Mouse (Mus musculus) lung, postnatal 0 days (tissue): ENCODE results near the gene St3gal3. TPM values are rescaled to one million over a fixed set of nuclear protein-coding genes. Genes with fewer than 3 reads are reported as not detected.
A peak's percentile ranks its signal among the peaks of the same experiment; 100 is the strongest.

ENCODE experiments used
- ATAC-seq: fragments of 200-750 bp; cut with Nextera tagmentation; 2 replicates; pipeline ENCODE4 v1.8.0; 2017; ENCODE audit warnings: moderate library complexity
- DNase-seq: peaks from one replicate; pipeline ENCODE4 v3.0.0-alpha.2; 2016; ENCODE audit warnings: low spot score
- H3K27ac ChIP-seq: fragments of 300-500 bp; sonication (generic); 2 replicates; pipeline ENCODE4 v1.5.1; 2014; ENCODE audit warnings: antibody characterized with exemption, mild to moderate bottlenecking, low read length, mixed read lengths
- H3K27me3 ChIP-seq: fragments of 300-500 bp; sonication (generic); replicated peaks from 2 replicates; pipeline ENCODE4 v1.6.1; 2014; ENCODE audit warnings: low read length, mixed read lengths; ENCODE audit not compliant: insufficient read depth
- H3K36me3 ChIP-seq: fragments of 300-500 bp; sonication (generic); 2 replicates; pipeline ENCODE4 v1.6.1; 2014; ENCODE audit warnings: low read length, mixed read lengths; ENCODE audit not compliant: insufficient read depth
- H3K4me1 ChIP-seq: fragments of 300-500 bp; sonication (generic); 2 replicates; pipeline ENCODE4 v1.6.1; 2014; ENCODE audit warnings: antibody characterized with exemption, low read depth, low read length, mixed read lengths; ENCODE audit not compliant: insufficient read depth
- H3K4me2 ChIP-seq: fragments of 300-500 bp; sonication (generic); replicated peaks from 2 replicates; pipeline ENCODE4 v1.6.1; 2014; ENCODE audit warnings: low read depth, mild to moderate bottlenecking, low read length, moderate library complexity, mixed read lengths
- H3K4me3 ChIP-seq: fragments of 300-500 bp; sonication (generic); 2 replicates; pipeline ENCODE4 v1.5.1; 2014; ENCODE audit warnings: low read depth, low read length
- H3K9ac ChIP-seq: fragments of 300-500 bp; sonication (generic); replicated peaks from 2 replicates; pipeline ENCODE4 v1.6.1; 2014; ENCODE audit warnings: low read depth, mild to moderate bottlenecking
- H3K9me3 ChIP-seq: fragments of 300-500 bp; sonication (generic); 2 replicates; pipeline ENCODE4 v1.6.1; 2016; ENCODE audit warnings: low read length, mixed read lengths
- CTCF ChIP-seq: IDR thresholded peaks from 2 replicates; pipeline ENCODE4 v1.5.1; 2016; ENCODE audit warnings: antibody characterized with exemption, mild to moderate bottlenecking
- EP300 ChIP-seq: IDR thresholded peaks from 2 replicates; pipeline ENCODE4 v1.6.1; 2016; ENCODE audit warnings: antibody characterized with exemption, mild to moderate bottlenecking, control low read depth
- WGBS: fragments of 180-500 bp; shearing (Covaris S2); extraction: QIAGEN DNeasy Blood & Tissue Kit; methylation state at CpG from one replicate; pipeline ENCODE4 v1.1.7; 2014; 5-methylcytosine and 5-hydroxymethylcytosine counted together
- polyA plus RNA-seq: library from polyadenylated mRNA; unstranded; fragments of >200 nt; fragmentation: Nextera tagmentation; extraction: Ambion mirVana; gene quantifications from 2 replicates; pipeline ENCODE4 v1.2.1, GENCODE M21; 2015

The St3gal3 gene
- polyA plus RNA-seq, 1 experiment from 2014 or later: 4.5 TPM

DNA sequence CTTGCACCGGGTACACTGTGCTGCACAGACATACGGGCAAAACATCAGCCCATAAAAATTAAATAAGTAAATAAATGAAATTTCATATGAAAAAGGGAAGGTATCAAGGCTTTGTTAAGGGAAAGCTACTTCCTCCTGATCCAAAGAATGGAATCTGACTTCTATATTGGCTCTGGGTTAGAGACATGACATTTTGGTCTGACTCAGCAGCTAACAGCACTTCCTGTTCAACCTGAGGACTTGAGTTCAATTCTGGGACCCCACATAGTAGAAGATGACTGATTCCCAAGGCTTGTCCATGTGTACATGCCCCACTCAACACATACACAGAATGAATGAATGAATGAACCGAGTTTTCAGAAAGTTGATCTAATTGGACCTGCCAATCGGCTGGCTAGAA, 216.9 kb downstream of the St3gal3 start:
- Histone ChIP-seq H3K9ac (no peak overlapping the region), H3K9me3 (no peaks in the 10 kb centered on the region), H3K4me3 (no peak overlapping the region), H3K4me2 (no peak overlapping the region), H3K36me3 (no peaks in the 10 kb centered on the region), H3K27ac (no peak overlapping the region), H3K27me3 (no peaks in the 10 kb centered on the region), H3K4me1 (peaks cover 20% of the 10 kb centered on the region; the same call in 1 of the 2 replicates)
- TF ChIP-seq CTCF (no peak), EP300 (no peak)
- WGBS: 87% methylated on average over 4 of the region's 4 CpGs
- DNase-seq (no peak), ATAC-seq (no peak)

DNA sequence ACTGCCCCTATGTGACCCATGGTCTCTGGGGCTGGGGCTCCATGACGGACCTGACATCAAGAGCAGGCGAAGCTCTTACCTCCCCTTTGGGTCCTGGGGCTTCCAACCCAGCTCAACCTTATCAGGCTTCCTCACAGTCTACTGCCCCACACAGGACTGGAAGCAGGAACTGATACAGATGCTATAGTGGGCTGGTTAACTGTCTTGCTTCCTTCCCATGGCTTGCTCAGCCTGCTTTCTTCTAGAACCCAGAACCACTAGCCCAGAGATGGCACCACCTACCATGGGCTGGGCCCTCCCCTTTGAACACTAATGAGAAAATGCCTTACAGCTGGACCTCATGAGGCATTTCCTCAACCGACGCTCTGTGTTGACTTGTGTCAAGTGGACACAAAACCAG, 217.3 kb downstream of the St3gal3 start:
- WGBS: 92% methylated on average over 4 of the region's 4 CpGs
- Histone ChIP-seq H3K4me2 (no peak overlapping the region), H3K27me3 (no peaks in the 10 kb centered on the region), H3K36me3 (no peaks in the 10 kb centered on the region), H3K4me3 (no peak overlapping the region), H3K27ac (no peak overlapping the region), H3K4me1 (peaks cover 21% of the 10 kb centered on the region; the same call in 1 of the 2 replicates), H3K9ac (no peak overlapping the region), H3K9me3 (no peaks in the 10 kb centered on the region)
- DNase-seq (no peak), ATAC-seq (no peak)
- TF ChIP-seq CTCF: no peak
- no peak for TF ChIP-seq EP300

GRCm38 (mm10) chr4:117916386-117916785, 218.3 kb downstream of the St3gal3 start:
- H3K4me2 ChIP-seq: 0 out of 2 replicates have a peak overlapping the region, but pooled peaks have one; percentile 97
- no peak overlapping the region for H3K4me3 ChIP-seq
- DNase-seq (no peak), ATAC-seq (no peak)
- no peak overlapping the region for H3K27ac ChIP-seq
- TF ChIP-seq EP300: no peak
- TF ChIP-seq CTCF: no peak
- no peaks in the 10 kb centered on the region for H3K27me3 ChIP-seq
- no peaks in the 10 kb centered on the region for H3K9me3 ChIP-seq
- peaks cover 21% of the 10 kb centered on the region; the same call in 1 of the 2 replicates for H3K4me1 ChIP-seq
- no peak overlapping the region for H3K9ac ChIP-seq
- no peaks in the 10 kb centered on the region for H3K36me3 ChIP-seq
- 50% methylated on average over 5 of the region's 5 CpGs for WGBS

DNA sequence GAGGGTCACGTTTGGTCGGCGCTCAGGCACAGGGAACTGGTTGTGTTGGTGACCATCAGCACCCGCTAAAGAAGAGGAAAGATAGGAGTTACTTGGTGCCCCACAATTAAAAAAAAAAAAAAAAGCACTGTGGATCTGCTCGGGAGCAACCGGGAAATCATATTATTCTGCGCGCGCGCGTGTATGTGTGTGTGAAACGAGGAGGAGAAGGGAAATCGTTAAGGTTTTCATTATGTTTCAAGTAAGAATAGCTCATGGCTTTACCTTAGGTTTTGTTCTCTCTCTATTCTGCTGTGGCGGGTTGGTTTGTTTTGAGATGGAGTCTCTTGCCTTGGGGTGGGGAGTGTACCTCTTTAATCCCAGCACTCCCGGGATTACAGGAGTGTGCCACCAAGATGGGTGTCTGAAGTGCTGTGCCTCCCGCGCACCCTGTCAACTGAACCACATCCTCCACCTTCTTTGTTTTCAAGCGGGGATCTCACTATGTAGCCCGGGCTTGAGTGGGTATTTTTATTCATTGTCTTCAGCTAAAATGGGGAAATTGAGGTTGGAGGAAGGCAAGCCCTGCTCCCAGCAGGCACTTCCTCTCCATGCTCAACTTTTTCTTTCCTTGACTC, 219.1 kb downstream of the St3gal3 start:
- H3K4me2 ChIP-seq: peak overlapping the region; percentile 97
- H3K9ac ChIP-seq: peak overlapping the region; percentile 60; the same call in 1 of the 2 replicates
- ATAC-seq (no peak), DNase-seq (no peak)
- H3K4me1 ChIP-seq: peaks cover 21% of the 10 kb centered on the region; the same call in 1 of the 2 replicates
- H3K27ac ChIP-seq: no peak overlapping the region
- peak overlapping the region; percentile 67 for H3K4me3 ChIP-seq
- WGBS: 3% methylated on average over 19 of the region's 19 CpGs
- H3K9me3 ChIP-seq: no peaks in the 10 kb centered on the region
- no peaks in the 10 kb centered on the region for H3K27me3 ChIP-seq
- TF ChIP-seq EP300: no peak
- no peak for TF ChIP-seq CTCF
- H3K36me3 ChIP-seq: no peaks in the 10 kb centered on the region

- TF ChIP-seq EP300 (peak; percentile 73; the same call in 1 of the 2 replicates), CTCF (peak; percentile 63)
- Histone ChIP-seq H3K27me3 (no peaks in the 10 kb centered on the region), H3K4me2 (peak within 1 kb of the TSS; percentile 97), H3K9ac (peak within 1 kb of the TSS; percentile 60), H3K4me3 (peak within 1 kb of the TSS; percentile 67), H3K9me3 (no peaks in the 10 kb centered on the region), H3K27ac (peak within 1 kb of the TSS; percentile 76), H3K36me3 (no peaks in the 10 kb centered on the region), H3K4me1 (peaks cover 21% of the 10 kb centered on the region; the same call in 1 of the 2 replicates)
- DNase-seq: peak; percentile 94
- peak; percentile 95 for ATAC-seq
- WGBS: 1% methylated on average over 55 of the region's 61 CpGs
These were observed 219.9 kb downstream of the St3gal3 start, which contains the start of gene Ipo13 for GRCm38 (mm10) chr4:117914591-117915442. TSS of gene Ipo13 (minus strand) at chr4:117914999.

DNA sequence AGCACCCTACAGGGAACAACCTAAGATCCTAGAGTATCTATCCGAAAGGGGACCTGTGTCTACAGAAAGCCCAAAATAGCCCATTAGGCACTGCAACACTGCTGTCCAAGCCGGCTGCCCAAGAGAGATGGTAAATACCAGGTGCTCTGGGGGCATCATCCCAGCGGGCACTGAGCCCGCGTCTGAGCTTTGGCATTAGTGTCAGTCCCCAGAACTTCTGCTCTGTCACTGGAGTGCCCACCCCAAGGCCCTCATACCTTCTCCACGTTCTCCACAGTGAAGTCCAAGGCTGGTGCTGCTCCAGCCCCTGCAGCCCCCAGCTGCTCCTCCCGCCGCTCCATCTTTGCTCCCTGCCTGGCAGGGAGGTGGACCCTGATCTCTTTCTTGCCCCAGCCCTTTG, 220.7 kb downstream of the St3gal3 start:
- DNase-seq (no peak), ATAC-seq (no peak)
- peak overlapping the region; percentile 97 for H3K4me2 ChIP-seq

More for the DNA sequence above, 220.7 kb downstream of the St3gal3 start:
- TF ChIP-seq EP300: no peak
- no peak for TF ChIP-seq CTCF
- Histone ChIP-seq H3K9me3 (no peaks in the 10 kb centered on the region), H3K4me1 (peaks cover 24% of the 10 kb centered on the region; the same call in 1 of the 2 replicates), H3K4me3 (peak overlapping the region; percentile 67), H3K27me3 (no peaks in the 10 kb centered on the region), H3K9ac (peak overlapping the region; percentile 60), H3K36me3 (no peaks in the 10 kb centered on the region), H3K27ac (no peak overlapping the region)
- WGBS: 13% methylated on average over 8 of the region's 8 CpGs
